ENCODE assay signal across 19 mouse cellular contexts in the genomic region with DNA sequence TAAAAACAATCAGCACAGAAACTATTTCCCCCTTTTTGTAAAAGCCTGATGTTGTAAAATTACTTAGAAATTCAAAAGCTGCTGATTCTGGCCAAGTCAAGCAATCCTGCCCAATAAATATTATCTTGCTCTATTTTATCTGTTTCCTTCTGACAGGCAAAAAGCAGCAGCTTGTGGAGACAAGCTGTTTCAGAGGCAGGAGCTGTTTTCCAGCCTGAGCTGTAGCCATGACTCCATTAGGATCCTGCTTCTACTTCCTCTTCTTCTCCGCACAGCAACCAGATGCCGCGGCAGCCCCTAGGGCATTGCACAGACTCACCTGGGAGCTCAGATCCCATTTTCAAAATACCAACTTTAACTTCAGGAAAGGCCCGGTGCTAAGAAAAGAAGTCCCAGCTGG.
DNase-seq lines count a peak whose midpoint lies in the region; ATAC-seq and TF ChIP-seq lines count a peak whose summit lies in the region.
"Had no signal": no experiment of that assay in that cellular context is flagged by ENCODE, and none has a peak within 500 bp of the region (broad histone marks: within the 10 kb centered on the region; RNA-seq: fewer than 3 reads in every experiment).

No protein-coding gene starts in this region.

- H3K36me3 ChIP-seq in kidney, embryonic 15.5 days: no peaks in the 10 kb centered on the region
- H3K36me3 ChIP-seq: embryonic facial prominence, embryonic 10.5 days; intestine, embryonic 15.5 days; limb, embryonic 15.5 days; midbrain, embryonic 12.5 days had no signal

- H3K4me1 ChIP-seq in kidney, embryonic 15.5 days: peaks cover 3% of the 10 kb centered on the region; the same call in 1 of the 2 replicates
- H3K4me1 ChIP-seq: embryonic facial prominence, embryonic 10.5 days; intestine, embryonic 15.5 days; limb, embryonic 15.5 days; midbrain, embryonic 12.5 days had no signal

- WGBS in kidney, embryonic 15.5 days: 59% methylated on average over 4 of the region's 4 CpGs

- no peak overlapping the region for H3K4me2 ChIP-seq in kidney, embryonic 15.5 days
- H3K4me2 ChIP-seq: intestine, embryonic 15.5 days; limb, embryonic 15.5 days; midbrain, embryonic 12.5 days had no signal

- 0 out of 2 replicates have a peak overlapping the region, but pooled peaks have one; percentile 37 for H3K27ac ChIP-seq in kidney, embryonic 15.5 days
- peak overlapping the region; percentile 78 for H3K27ac ChIP-seq in layer of hippocampus, adult 2 months
- H3K27ac ChIP-seq: embryonic facial prominence, embryonic 10.5 days; intestine, embryonic 15.5 days; limb, embryonic 15.5 days; midbrain, embryonic 12.5 days; stomach, postnatal 0 days had no signal

- H3K27me3 ChIP-seq in kidney, embryonic 15.5 days: no peaks in the 10 kb centered on the region
- H3K27me3 ChIP-seq: intestine, embryonic 15.5 days; limb, embryonic 15.5 days; midbrain, embryonic 12.5 days had no signal

- no peak for TF ChIP-seq CTCF in layer of hippocampus, adult 2 months (conservative IDR thresholded peaks at IDR 0.05)

- peak; percentile 8 to 17 for DNase-seq in heart, adult 18-20 months
- DNase-seq in heart, adult 8-10 months (ENCODE audit: low spot score): no peak
- no peak for DNase-seq in kidney, postnatal 25 days
- peak; percentile 38 for DNase-seq in brain, adult 2 months (ENCODE audit: low read depth, low spot score)
- DNase-seq in layer of hippocampus, adult 2 months (ENCODE audit: low spot score in 2 of 2): peak; percentile 27 to 42
- no peak for DNase-seq in urinary bladder, adult 18-20 months (ENCODE audit: low spot score in 2 of 2)
- DNase-seq: cerebellum, adult 11-12 months; cerebellum, postnatal 36 days; liver, postnatal 0 days; lung, postnatal 4 days; thymus, postnatal 36 days had no signal

- no peak overlapping the region for H3K9ac ChIP-seq in kidney, embryonic 15.5 days
- H3K9ac ChIP-seq: intestine, embryonic 15.5 days; limb, embryonic 15.5 days; liver, postnatal 0 days; midbrain, embryonic 12.5 days had no signal

- H3K9me3 ChIP-seq in kidney, embryonic 15.5 days (replicated peaks): no peaks in the 10 kb centered on the region
- H3K9me3 ChIP-seq: embryonic facial prominence, embryonic 10.5 days; intestine, embryonic 15.5 days; limb, embryonic 15.5 days; midbrain, embryonic 12.5 days had no signal

- H3K4me3 ChIP-seq in kidney, embryonic 15.5 days (replicated peaks): no peak overlapping the region
- no peak overlapping the region for H3K4me3 ChIP-seq in layer of hippocampus, adult 2 months
- H3K4me3 ChIP-seq: embryonic facial prominence, embryonic 10.5 days; erythroblast, embryonic 14.5 days; intestine, embryonic 15.5 days; limb, embryonic 15.5 days; midbrain, embryonic 12.5 days; myocyte had no signal

- ATAC-seq in kidney, embryonic 15.5 days (replicated peaks; ENCODE audit: low FRiP score): peak; percentile 43; the same call in 1 of the 2 replicates
- ATAC-seq: intestine, embryonic 15.5 days; liver, postnatal 0 days had no signal

Comparison
In these comparisons a context has a peak if more than half of its experiments do, and no peak if none do; other contexts are left out.
1. DNase-seq: peak in heart, adult 18-20 months (2 of 2), brain, adult 2 months (single experiment) and layer of hippocampus, adult 2 months (2 of 2); none in heart, adult 8-10 months (single experiment), kidney, postnatal 25 days (0 of 2) and urinary bladder, adult 18-20 months (0 of 2).